Mouse (Mus musculus) inflammation-experienced regulatory T-cells, adult 6 months (primary cell): ENCODE measurements around the gene Atp6v0a1. TPM values are rescaled to one million over a fixed set of nuclear protein-coding genes. Genes with fewer than 3 reads are reported as not detected.

Source experiments
- ATAC-seq: one replicate; pipeline ENCODE4 v1.8.0; 2017
- polyA plus RNA-seq, 3 experiments: library from polyadenylated mRNA; unstranded; fragments of 100-300 nt; shearing (Covaris generic); gene quantifications; one replicate each; pipeline ENCODE4 v1.2.1; 2017

The Atp6v0a1 gene
- polyA plus RNA-seq, 3 experiments from 2014 or later: 1.3 to 7.7 (median 6.8) TPM

DNA sequence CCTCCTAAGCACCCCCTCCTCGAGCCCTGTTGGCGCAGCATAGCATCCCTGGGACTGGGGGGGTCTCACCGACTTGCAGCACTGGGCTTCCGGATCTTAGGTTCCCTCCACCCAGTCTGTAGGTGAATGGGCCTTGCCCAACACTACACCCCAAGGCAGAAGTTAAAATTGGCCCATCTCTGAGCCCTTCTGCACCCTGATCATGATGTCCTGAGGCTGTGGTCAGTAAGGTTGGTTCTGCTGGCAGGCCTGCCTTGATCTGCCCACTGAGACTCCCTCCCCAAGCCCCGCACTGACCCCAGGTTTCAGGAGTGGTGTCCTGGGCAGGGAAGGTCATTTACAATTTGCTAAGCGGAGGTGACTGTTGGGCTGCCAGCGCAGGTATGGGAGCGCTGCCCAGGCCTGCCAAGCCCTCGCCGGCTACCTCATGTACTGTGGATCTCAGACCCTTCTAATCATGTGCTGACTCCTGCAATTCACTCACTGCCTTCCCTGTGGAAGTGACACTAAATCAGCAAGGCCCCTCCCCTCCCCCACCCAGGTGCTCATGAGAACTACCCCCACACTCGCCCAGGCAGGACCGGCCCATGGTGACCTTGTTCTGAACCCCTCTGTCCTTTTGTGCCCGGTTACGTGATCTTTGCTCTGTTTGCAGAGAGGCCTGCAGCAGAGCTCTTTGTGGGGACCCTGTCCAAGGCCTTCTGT, 53.9 kb downstream of the Atp6v0a1 start:
- no peak for ATAC-seq

DNA sequence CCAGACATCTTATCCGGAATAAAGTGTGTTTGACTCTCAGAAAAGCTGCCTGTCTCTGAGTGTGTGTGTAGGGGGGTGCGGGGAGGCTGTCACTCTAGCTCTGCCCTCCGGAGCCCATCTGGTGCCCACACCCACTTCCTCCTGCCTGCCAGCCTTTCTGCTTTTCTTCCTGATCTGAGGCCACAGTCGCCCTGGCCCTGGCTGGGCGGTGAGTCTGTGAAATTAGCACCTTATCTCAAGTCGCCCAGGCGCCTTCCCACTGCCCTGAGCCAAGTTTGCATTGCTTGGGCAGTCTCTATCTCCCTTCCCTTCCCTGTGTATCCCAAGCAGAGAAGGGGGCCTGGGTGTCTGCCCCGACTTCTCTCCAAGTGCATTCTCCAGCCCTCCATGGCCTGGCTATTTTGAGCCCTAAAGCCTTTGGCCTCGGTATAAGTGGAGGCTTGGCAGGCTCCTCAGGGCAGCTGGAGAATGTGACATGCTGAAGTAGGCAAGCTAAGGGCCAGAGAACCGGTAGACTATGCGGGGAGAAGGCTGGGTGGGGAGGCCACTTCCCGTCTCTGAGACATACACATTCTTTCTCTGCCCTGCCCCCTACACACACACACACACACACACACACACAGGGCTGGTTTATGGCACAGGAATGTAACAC, 54.5 kb downstream of the Atp6v0a1 start:
- ATAC-seq: peak; percentile 42

DNA sequence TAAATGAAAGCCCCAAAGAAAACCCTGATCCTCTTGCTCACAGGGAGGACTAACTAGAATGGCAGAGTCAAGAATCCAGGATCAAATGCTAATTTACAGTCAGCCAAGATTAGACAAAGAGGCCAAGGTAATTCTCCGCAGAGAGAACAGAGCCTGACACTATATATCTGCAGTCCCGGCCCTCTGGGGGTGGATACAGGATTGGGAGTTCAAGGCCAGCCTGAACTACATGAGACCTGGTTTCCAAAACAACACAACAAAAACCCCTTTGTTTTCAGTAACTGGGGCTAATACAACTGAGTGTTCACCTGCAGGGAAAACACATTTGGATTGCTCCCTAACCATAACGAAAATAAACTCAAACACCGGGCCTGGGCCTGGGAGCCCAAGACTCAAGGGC, 55.2 kb downstream of the Atp6v0a1 start:
- no peak for ATAC-seq

DNA sequence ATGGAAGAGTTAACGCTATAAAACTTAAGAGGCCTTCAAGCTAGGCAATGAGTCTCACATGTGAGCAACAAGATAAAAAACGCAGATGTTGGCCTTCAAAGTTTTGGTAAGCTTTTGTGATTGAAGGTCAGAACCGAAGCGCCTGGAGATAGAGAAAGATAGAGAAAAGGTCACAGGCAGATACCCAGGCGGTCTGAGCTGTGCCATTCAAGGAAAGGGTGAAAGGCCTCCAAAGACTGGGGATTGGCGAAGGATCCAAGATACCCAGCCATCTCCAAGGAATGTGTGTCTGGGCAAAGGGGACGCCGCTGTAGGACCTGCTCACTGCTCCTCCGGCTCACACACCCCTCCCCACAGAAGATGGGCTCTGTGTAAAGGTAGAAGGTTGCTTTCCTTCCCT, 55.8 kb downstream of the Atp6v0a1 start:
- no peak for ATAC-seq

DNA sequence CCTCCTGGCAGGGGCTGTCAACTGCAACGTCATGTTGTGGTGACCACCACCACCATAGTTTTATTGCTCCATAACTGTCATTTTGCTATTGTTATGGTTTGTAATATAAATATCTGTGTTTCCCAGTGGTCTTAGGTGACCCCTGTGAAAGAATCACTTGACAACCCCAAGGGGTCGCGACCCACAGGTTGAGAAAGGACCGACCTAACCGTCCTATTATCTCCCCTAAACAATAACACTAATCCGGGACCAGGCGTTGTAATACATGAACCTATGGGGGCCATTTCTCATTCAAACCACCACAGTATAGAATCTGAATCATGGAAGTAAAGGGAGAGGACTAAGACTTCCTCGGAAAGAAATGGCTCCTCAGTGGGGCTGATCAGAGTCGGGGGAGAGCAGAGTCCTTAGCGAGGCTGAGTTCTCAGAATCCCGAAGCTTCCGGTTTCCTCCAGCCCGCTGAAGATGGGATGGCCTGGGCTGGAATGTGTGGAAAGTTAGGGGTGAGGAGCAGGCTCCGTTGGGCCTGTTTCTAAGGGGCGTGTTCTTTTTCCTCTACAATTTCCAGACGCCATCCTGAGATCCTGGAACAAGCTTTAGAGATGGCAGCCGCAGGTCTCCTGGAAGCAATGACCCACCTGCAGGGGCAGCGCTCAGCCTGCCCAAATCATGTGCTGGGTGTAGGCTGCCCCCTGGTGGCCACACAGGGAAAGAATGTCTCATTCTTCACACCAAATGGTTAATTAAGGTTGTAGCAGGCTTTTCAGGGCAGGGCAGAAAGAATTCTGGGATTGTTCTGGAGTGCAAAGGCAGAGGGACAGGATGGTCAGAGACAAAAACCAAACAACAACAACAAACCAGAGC, 57.5 kb downstream of the Atp6v0a1 start:
- ATAC-seq: peak; percentile 38

DNA sequence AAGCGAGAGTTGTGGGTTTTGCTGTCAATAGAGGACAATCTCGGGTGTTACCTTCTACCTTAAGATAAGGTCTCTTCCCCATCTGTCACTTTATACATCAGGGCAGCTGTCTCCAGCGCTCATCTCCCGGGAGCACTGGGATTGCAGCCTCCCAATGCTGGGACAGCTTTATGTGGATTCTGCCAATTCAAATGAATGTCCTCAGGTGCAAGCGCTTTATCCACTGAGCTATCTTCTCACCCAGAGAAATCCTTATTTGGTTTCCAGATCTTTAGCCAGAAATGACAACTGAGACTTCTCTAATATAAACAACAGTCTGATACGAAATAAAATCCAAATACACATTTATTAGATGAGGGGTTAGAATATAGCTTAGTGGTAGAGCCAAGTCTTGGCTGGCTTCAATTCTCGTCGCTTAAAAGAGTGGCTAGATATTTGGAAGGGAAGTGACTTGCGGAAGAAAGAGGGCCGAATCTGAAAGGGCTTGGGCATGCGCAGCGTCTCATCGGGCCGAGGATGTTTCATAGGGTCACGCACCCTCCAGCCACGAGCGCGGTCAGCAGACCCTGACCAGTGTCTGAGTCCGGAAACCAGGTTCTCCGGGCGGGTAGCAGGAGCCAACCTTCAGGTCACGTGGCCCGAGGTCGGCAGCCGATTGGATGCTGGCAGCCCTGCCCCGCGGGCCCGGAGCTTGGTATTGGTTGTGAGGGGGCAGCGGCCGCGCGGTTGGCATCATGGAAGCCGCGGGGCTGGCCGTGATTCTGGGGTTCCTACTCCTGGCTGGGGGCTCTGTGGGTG, 60.3 kb downstream of the Atp6v0a1 start, which contains the start of gene Naglu:
Gene Naglu, plus strand, starts transcription at position 622 of the 798 bp plus-strand sequence.
- ATAC-seq: peak; percentile 93

DNA sequence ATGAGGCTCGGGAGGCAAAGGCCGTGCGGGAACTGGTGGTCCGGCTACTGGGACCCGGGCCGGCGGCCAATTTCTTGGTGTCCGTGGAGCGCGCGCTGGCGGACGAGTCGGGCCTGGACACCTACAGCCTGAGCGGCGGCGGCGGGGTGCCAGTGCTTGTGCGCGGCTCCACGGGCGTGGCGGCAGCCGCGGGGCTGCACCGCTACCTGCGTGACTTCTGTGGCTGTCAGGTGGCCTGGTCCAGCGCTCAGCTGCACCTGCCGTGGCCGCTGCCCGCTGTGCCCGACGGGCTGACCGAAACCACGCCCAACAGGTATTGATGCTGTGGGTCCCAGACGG, 60.9 kb downstream of the Atp6v0a1 start:
- peak; percentile 47 for ATAC-seq

DNA sequence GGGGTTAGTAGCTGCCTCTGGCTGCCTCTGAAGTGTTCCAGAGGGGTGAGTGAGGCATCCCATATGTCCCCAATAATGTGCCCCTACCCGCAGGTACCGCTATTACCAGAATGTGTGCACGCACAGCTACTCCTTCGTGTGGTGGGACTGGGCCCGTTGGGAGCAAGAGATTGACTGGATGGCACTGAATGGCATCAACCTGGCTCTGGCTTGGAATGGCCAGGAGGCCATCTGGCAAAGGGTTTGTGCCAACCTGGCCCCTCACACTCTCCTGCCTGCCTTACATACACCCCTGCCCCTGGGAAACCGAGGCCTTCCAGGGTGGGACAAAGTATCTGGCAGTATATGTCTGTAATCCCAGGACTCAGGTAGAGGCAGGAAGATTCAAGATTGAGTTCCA, 61.7 kb downstream of the Atp6v0a1 start:
- ATAC-seq: no peak

DNA sequence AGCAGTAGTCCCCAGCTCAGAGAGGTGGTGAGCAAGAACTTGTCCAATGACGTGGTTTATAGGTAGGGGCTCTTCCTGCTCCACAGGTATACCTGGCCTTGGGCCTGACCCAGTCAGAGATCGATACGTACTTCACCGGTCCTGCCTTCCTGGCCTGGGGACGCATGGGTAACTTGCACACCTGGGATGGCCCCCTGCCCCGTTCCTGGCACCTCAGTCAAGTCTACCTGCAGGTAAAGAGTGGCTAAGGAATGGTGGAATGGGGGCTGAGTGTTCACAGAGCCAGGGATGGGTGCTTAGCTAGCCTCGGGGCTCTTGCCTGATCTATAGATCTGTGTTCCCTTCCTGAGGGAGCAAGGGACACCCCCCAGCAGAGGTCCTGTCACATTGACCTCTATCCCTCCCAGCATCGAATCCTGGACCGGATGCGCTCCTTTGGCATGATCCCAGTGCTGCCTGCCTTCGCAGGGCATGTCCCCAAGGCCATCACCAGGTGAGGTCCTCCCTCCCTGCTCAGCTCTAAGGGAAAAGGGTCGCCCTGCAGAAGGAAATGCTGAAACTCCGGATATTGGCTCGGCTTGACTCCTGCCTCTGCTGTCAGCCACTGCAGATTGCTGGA, 62.7 kb downstream of the Atp6v0a1 start:
- no peak for ATAC-seq

DNA sequence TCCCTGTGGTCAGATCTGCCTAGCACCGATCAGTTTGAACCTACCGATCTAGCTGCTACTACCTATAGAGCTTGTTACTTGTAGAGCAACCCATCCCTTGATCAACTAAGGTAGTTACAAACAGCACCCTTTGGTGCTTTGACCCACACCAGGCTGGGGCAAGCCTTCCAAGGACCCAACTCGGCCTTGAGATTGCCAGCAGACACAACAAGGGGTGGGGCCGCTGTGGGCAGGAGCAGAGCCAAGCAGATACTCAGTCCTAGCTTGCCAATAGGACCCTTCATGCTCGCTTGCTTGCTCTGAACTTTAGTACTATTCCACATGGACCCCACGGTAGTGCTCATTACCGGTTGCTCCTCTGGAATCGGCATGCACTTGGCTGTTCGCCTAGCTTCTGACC, 68.9 kb downstream of the Atp6v0a1 start, which contains the start of gene Hsd17b1:
Gene Hsd17b1, plus strand, starts transcription at position 291 of the 400 bp plus-strand sequence.
- no peak for ATAC-seq

DNA sequence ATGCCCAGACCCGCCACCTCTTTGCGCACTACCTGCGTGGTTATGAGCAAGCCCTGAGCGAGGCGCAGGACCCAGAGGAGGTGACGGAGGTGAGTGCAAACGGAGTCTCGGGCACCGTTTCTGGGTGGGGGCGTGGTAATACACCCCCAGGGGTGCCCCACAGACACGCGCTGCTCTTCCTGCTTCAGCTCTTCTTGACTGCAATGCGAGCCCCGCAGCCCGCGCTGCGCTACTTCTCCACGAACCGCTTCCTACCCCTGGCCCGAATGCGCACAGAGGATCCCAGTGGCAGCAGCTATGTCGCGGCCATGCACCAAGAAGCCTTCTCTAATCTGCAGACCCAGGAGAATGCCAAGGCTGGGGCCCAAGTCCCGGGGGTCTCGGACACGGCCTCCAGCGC, 70.5 kb downstream of the Atp6v0a1 start:
- no peak for ATAC-seq

DNA sequence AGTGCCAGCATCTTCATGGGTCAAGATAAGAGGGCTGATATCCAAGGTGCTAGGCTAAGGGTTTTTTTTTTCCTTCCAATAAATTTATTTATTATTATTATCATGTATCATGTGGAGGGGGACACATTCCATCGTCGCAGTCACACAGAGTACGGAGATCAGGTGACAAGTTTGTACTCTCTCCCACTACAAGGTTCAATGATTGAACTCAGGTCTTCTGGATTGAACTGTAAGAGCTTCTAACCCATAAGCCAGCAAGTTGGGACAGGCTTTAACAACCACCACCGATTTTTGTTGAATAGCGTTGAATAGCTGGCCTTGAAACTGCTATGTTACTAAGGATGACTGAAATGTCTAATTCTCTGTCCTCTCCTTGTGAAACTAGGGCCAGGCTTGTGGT, 71.2 kb downstream of the Atp6v0a1 start:
- no peak for ATAC-seq

DNA sequence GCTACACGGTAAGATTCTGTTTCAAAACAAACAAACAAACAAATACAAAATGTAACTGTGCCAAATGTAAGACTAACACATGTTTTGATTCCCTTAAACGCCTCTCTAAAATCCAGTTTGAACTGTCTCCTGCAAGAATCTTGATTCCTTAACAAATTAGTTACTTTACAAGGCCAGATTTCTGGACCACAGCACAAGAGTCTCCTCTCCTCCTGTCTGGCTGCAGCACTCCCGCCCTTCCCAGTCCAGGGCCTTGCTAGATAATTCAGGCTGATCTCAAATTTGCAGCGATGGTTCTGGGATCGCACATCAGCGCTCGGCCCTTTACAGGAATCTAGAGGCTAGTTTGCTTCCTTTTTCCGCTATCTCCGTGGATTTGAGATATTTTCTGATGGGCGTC, 72.4 kb downstream of the Atp6v0a1 start:
- ATAC-seq: no peak

DNA sequence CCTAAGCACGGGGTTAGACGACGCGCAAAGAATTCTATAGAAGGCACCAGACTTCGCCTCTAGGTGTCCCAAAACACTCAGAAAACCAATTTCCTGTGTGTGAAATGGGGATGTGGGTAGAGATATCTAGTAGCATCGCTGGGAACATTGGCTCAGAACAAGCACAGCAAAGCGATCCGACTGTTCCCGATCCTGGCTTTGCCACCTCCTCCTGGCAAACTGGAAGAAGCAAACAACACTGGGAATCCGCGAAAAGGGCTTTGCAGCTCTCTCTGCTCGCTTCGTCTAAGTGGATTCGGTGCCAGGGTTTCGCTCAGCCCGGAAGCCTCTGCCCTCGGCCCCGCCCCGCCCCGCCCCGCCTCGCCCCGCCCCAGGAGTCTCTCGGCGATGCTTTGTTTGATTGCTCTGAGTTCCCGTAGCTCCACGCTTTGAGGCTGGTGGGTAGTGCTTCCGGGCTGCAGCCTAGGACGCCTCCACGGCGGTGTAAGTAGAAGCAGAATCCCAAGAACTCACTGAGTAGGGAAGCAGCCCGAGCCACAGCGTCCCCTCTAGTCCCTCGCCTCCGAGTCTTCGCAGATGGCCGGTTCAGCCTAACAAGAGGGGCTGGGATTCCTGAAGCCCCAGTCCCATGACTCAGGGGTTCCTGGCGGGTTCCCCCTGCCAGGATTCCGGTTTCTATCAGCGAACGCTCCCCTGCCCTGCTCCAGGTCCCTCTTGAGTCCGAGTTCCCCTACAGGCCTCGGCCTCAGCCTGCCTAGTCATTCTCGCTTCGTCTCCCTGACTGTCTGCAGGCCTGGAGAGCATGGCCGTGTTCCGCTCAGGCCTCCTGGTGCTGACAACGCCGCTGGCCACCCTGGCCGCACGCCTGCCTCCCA, 73.2 kb downstream of the Atp6v0a1 start, which contains the start of gene Coasy:
Gene Coasy, plus strand, starts transcription at position 358 of the 875 bp plus-strand sequence.
- peak; percentile 85 for ATAC-seq

DNA sequence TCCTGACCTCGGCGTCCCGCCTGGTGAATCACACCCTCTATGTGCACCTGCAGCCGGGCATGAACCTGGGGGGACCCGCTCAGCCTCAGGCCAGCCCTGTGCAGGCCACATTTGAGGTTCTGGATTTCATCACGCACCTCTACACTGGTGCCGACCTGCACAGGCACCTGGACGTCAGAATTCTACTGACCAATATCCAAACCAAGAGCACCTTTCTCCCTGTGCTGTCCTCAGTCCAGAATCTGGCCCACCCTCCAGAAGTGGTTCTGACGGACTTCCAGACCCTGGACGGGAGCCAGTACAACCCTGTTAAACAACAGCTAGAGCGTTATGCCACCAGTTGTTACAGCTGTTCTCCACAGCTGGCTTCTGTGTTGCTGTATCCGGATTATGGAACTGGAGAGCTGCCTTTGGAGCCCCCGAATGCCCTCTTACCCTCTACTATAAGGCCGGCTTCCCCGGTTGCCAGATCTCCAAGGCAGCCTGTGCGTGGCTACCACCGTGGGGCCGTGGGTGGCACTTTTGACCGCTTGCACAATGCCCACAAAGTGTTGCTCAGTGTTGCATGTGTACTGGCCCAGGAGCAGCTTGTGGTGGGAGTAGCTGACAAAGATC, 73.9 kb downstream of the Atp6v0a1 start:
- no peak for ATAC-seq

DNA sequence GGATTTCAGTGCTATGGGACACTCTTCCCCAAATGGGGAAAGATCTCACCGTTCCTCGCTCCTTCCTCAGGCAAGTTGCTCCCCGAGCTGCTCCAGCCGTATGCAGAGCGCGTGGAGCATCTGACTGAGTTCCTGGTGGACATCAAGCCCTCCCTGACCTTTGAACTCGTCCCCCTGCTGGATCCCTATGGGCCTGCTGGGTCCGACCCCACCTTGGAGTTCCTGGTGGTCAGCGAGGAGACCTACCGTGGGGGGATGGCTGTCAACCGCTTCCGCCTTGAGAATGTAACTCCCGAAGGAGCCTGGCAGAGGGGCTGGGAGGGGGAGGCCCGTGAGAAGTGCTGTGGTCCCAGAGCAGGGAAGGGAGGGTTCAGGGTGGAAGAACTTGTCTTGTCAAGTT, 75.0 kb downstream of the Atp6v0a1 start:
- no peak for ATAC-seq

DNA sequence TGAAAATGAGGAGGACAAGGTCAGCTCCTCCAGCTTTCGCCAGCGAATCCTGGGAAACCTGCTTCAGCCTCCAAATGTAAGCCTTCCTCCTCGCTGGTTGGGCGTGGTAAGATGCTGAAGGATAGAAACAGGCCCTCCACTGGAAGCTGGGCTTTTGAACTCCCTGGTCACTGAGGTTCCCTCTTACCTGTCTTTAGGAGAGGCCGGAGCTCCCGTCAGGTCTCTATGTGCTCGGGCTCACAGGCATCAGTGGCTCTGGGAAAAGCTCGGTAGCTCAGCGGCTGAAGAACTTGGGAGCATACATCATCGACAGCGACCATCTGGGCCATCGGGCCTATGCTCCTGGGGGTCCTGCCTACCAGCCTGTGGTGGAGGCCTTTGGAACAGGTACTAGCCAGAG, 75.6 kb downstream of the Atp6v0a1 start:
- ATAC-seq: no peak

DNA sequence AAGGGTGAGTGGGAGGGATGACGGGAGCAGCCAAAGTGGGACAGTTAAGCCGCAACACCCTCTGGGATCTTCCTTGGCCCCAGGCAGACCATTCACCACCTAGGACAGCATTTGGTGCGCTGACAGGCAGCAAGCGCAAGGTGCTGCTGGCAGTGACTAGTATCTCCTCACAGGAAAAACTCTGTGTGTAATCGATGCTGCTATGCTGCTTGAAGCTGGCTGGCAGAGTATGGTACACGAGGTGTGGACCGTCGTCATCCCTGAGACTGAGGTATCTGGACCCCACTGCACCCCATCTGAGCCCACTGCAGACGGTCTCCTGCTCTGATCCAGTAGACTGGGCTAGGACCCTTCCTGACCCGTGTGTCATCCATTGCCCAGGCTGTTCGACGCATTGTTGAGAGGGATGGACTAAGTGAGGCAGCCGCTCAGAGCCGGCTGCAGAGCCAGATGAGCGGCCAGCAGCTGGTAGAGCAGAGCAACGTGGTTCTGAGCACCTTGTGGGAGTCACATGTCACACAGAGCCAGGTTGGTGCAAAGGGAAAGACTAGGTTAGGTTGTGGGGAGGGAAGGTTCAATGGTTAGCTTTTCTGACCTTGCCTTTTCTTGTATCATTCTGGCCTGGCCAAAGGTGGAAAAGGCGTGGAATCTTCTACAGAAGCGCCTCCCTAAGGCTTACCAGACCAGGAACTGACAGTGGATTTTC, 76.5 kb downstream of the Atp6v0a1 start:
- ATAC-seq: no peak

DNA sequence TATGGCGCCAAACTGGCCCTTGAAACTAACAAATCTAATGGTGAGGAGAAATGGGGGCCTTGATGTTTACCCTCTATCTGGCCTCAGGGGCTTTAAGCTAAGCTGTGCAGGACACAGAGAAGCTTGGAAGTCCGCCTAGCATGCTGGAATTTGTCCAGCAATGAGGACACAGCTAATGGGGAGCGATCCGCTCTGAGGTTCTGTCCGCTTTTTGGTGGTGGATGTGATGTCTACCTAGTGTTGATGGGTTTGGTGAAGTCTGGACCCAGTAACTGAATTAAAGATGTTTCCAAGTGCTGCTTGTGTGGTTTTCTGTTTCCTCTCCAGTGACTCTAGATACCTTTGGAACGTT, 77.0 kb downstream of the Atp6v0a1 start:
- ATAC-seq: no peak
